Mouse (Mus musculus) frontal cortex, adult 2 months (tissue): ENCODE measurements at regions not wholly inside any gene's neighbourhood (a gene's known extent, or its start where the extent isn't known, plus 50 kb on each side); places are given as distances from the start of the nearest gene placed in this dataset.
A peak's percentile ranks its signal among the peaks of the same experiment; 100 is the strongest.

Experiments
- DNase-seq, 2 experiments: peaks; one replicate each; pipeline ENCODE4 v3.0.0; 2022; ENCODE audit warnings: low spot score in 1 of 2; ENCODE audit errors: extremely low spot score in 1 of 2

- no peak for DNase-seq
Observed at GRCm38 (mm10) chr3:65891594-65891993, 66.5 kb downstream of the Ccnl1 start.

- no peak for DNase-seq
Observed at GRCm38 (mm10) chr3:65891139-65891538, 66.9 kb downstream of the Ccnl1 start.

DNA sequence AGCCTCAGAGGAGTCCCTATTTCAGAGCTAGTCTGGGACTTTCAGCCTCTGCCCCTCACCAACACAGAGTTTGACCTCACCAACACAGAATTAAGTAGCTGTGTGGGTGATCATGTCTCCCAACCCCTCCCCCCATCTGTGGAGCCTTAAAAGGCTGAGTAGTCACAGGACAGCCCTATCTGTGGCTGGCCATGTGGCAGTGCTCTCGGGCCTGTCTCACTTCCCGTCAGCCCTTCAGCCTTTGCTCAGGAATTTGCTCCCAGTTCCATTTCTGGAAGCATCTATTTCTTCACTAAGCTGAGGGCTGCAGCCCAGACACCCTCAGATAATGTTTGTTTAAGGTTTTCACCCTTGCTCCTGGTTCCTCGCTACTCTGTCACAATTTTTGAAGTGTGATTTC lies 69.1 kb downstream of the Ccnl1 start:
- no peak for DNase-seq

- peak; percentile 76 to 82 for DNase-seq
Observed at GRCm38 (mm10) chr3:65884571-65885011, 73.5 kb downstream of the Ccnl1 start.

- no peak for DNase-seq
Observed at GRCm38 (mm10) chr3:65882123-65882522, 75.9 kb downstream of the Ccnl1 start.
